Mouse (Mus musculus) midbrain, embryonic 12.5 days (tissue): ENCODE measurements around the gene Gpld1. TPM values are rescaled to one million over a fixed set of nuclear protein-coding genes. Genes with fewer than 3 reads are reported as not detected.

Experiments used
- ATAC-seq: fragments of 200-750 bp; cut with Nextera tagmentation; 2 replicates; pipeline ENCODE4 v1.8.0; 2017; ENCODE audit warnings: low read depth, moderate TSS enrichment, moderate library complexity; ENCODE audit not compliant: low FRiP score
- H3K27ac ChIP-seq: fragments of 300-500 bp; sonication (generic); replicated peaks from 2 replicates; pipeline ENCODE4 v1.5.1; 2016; ENCODE audit warnings: mild to moderate bottlenecking
- H3K27me3 ChIP-seq: fragments of 300-500 bp; sonication (generic); 2 replicates; pipeline ENCODE4 v1.6.1; 2016; ENCODE audit warnings: mild to moderate bottlenecking
- H3K36me3 ChIP-seq: fragments of 300-500 bp; sonication (generic); 2 replicates; pipeline ENCODE4 v1.6.1; 2016
- H3K4me1 ChIP-seq: fragments of 300-500 bp; sonication (generic); 2 replicates; pipeline ENCODE4 v1.6.1; 2016
- H3K4me2 ChIP-seq: fragments of 300-500 bp; sonication (generic); replicated peaks from 2 replicates; pipeline ENCODE4 v1.6.1; 2016; ENCODE audit warnings: mild to moderate bottlenecking, moderate library complexity
- H3K4me3 ChIP-seq: fragments of 300-500 bp; sonication (generic); 2 replicates; pipeline ENCODE4 v1.5.1; 2016; ENCODE audit warnings: mild to moderate bottlenecking
- H3K9ac ChIP-seq: fragments of 300-500 bp; sonication (generic); replicated peaks from 2 replicates; pipeline ENCODE4 v1.6.1; 2016; ENCODE audit warnings: mild to moderate bottlenecking, moderate library complexity
- H3K9me3 ChIP-seq: fragments of 300-500 bp; sonication (generic); 2 replicates; pipeline ENCODE4 v1.6.1; 2016; ENCODE audit warnings: mild to moderate bottlenecking
- WGBS: fragments of 180-500 bp; shearing (Covaris S2); methylation state at CpG from one replicate; pipeline ENCODE4 v1.1.7; 2016; 5-methylcytosine and 5-hydroxymethylcytosine counted together
- polyA plus RNA-seq: library from polyadenylated mRNA; unstranded; fragments of >200 nt; fragmentation: Nextera tagmentation; extraction: Ambion mirVana; gene quantifications from 2 replicates; pipeline ENCODE4 v1.2.1, GENCODE M21; 2016

Gene Gpld1
- polyA plus RNA-seq, 1 experiment from 2014 or later = 0.63 TPM

- no peak overlapping the region for H3K27ac ChIP-seq
- no peak overlapping the region for H3K4me3 ChIP-seq
- no peaks in the 10 kb centered on the region for H3K9me3 ChIP-seq
- ATAC-seq = no peak
- H3K36me3 ChIP-seq = no peaks in the 10 kb centered on the region
- H3K9ac ChIP-seq = no peak overlapping the region
- peaks cover 9% of the 10 kb centered on the region for H3K27me3 ChIP-seq
- 31% methylated on average over 2 of the region's 2 CpGs for WGBS
- H3K4me1 ChIP-seq = peaks cover 3% of the 10 kb centered on the region; the same call in 1 of the 2 replicates
- H3K4me2 ChIP-seq = no peak overlapping the region
Measured at GRCm38 (mm10) chr13:25024655-25025054, 81.7 kb downstream of the Gpld1 start.

GRCm38 (mm10) chr13:25026409-25027113 lies 83.6 kb downstream of the Gpld1 start:
- no peak for ATAC-seq
- Histone ChIP-seq H3K9ac (no peak overlapping the region), H3K4me1 (no peaks in the 10 kb centered on the region), H3K9me3 (no peaks in the 10 kb centered on the region), H3K4me3 (no peak overlapping the region), H3K36me3 (no peaks in the 10 kb centered on the region), H3K27ac (no peak overlapping the region), H3K27me3 (peaks cover 9% of the 10 kb centered on the region), H3K4me2 (no peak overlapping the region)
- WGBS = 97% methylated on average over 6 of the region's 6 CpGs

- no peaks in the 10 kb centered on the region for H3K4me1 ChIP-seq
- no peak overlapping the region for H3K4me2 ChIP-seq
- peaks cover 5% of the 10 kb centered on the region for H3K27me3 ChIP-seq
- no peak for ATAC-seq
- H3K27ac ChIP-seq = no peak overlapping the region
- no peaks in the 10 kb centered on the region for H3K36me3 ChIP-seq
- 67% methylated on average over 3 of the region's 3 CpGs for WGBS
- H3K4me3 ChIP-seq = no peak overlapping the region
- no peaks in the 10 kb centered on the region for H3K9me3 ChIP-seq
- no peak overlapping the region for H3K9ac ChIP-seq
Measured at GRCm38 (mm10) chr13:25027114-25027425, 84.1 kb downstream of the Gpld1 start.

- Histone ChIP-seq H3K9me3 (no peaks in the 10 kb centered on the region), H3K4me3 (no peak overlapping the region), H3K27ac (no peak overlapping the region), H3K4me2 (no peak overlapping the region), H3K36me3 (no peaks in the 10 kb centered on the region), H3K4me1 (no peaks in the 10 kb centered on the region), H3K27me3 (no peaks in the 10 kb centered on the region), H3K9ac (no peak overlapping the region)
- 79% methylated on average over 2 of the region's 2 CpGs for WGBS
- no peak for ATAC-seq
Measured at GRCm38 (mm10) chr13:25039488-25039887, 96.5 kb downstream of the Gpld1 start.

Other genes starting within 250 kb of the Gpld1 start
- not detected in 2 replicates for gene Armh2, start 201.9 kb upstream of the Gpld1 start, polyA plus RNA-seq
- 92.5 and 95.8 TPM in 2 replicates for gene Gmnn, start 181.2 kb upstream of the Gpld1 start, polyA plus RNA-seq
- gene BC005537, start 141.5 kb upstream of the Gpld1 start, polyA plus RNA-seq = 21.2 and 21.5 TPM in 2 replicates
- 47.5 and 49.0 TPM in 2 replicates for gene Acot13, start 111.6 kb upstream of the Gpld1 start, polyA plus RNA-seq
- gene Tdp2, start 111.5 kb upstream of the Gpld1 start, polyA plus RNA-seq = 69.3 and 69.7 TPM in 2 replicates
- gene D130043K22Rik, start 98.0 kb upstream of the Gpld1 start, polyA plus RNA-seq = 1.8 and 2.0 TPM in 2 replicates
- gene Aldh5a1, start 5.5 kb upstream of the Gpld1 start, polyA plus RNA-seq = 9.9 and 10.1 TPM in 2 replicates
- 31.1 and 35.5 TPM in 2 replicates for gene Mrs2, start 77.2 kb downstream of the Gpld1 start, polyA plus RNA-seq
- 2.4 and 2.5 TPM in 2 replicates for gene Dcdc2a, start 112.9 kb downstream of the Gpld1 start, polyA plus RNA-seq